Mouse (Mus musculus) cerebellum, adult 2 months (tissue): ENCODE results near the gene Zfp990. TPM values are rescaled to one million over a fixed set of nuclear protein-coding genes. Genes with fewer than 3 reads are reported as not detected.
"Not testable (repeated sequence)": the region's sequence is repeated elsewhere in the genome, so short reads cannot be mapped to it uniquely, and the experiment has no call there.

Experiments
- DNase-seq, 2 experiments: peaks; one replicate each; pipeline ENCODE4 v3.0.0; 2021
- H3K27ac ChIP-seq: fragments of 200-500 bp; 2 replicates; pipeline ENCODE4 v1.5.1; 2012; ENCODE audit warnings: low read length, control low read depth, inconsistent platforms; ENCODE audit not compliant: insufficient read depth
- H3K27me3 ChIP-seq: fragments of 200-500 bp; 2 replicates; pipeline ENCODE4 v1.6.1; 2012; ENCODE audit warnings: inconsistent platforms, mild to moderate bottlenecking, low read length, moderate library complexity; ENCODE audit not compliant: control insufficient read depth, insufficient read depth
- H3K4me1 ChIP-seq: fragments of 200-500 bp; 2 replicates; pipeline ENCODE4 v1.6.1; 2011; ENCODE audit warnings: low read length; ENCODE audit not compliant: control insufficient read depth, insufficient read depth
- H3K4me3 ChIP-seq: fragments of 200-500 bp; replicated peaks from 2 replicates; pipeline ENCODE3; 2011; ENCODE audit warnings: mild to moderate bottlenecking, low read depth, low read length, control low read depth; ENCODE audit not compliant: insufficient read depth
- CTCF ChIP-seq: fragments of 200-500 bp; IDR thresholded peaks from 2 replicates; pipeline ENCODE4 v1.5.1; 2011; ENCODE audit warnings: low read depth, mild to moderate bottlenecking, control low read depth, low read length, moderate library complexity, borderline replicate concordance; ENCODE audit not compliant: insufficient read depth
- POLR2A ChIP-seq: fragments of 200-500 bp; IDR thresholded peaks from 2 replicates; pipeline ENCODE4 v1.6.1; 2011; ENCODE audit warnings: low read length, control low read depth, borderline replicate concordance; ENCODE audit not compliant: insufficient read depth
- WGBS: fragments of 180-500 bp; shearing (Covaris S2); methylation state at CpG from one replicate; pipeline ENCODE4 v1.1.7; 2018; 5-methylcytosine and 5-hydroxymethylcytosine counted together
- polyA plus RNA-seq: library from polyadenylated mRNA; depleted of rRNA; stranded (reverse); fragments of >200 nt; gene quantifications from 2 replicates; pipeline ENCODE4 v1.2.3, GENCODE M21; 2012

The Zfp990 gene
- polyA plus RNA-seq, 1 experiment = not detected

DNA sequence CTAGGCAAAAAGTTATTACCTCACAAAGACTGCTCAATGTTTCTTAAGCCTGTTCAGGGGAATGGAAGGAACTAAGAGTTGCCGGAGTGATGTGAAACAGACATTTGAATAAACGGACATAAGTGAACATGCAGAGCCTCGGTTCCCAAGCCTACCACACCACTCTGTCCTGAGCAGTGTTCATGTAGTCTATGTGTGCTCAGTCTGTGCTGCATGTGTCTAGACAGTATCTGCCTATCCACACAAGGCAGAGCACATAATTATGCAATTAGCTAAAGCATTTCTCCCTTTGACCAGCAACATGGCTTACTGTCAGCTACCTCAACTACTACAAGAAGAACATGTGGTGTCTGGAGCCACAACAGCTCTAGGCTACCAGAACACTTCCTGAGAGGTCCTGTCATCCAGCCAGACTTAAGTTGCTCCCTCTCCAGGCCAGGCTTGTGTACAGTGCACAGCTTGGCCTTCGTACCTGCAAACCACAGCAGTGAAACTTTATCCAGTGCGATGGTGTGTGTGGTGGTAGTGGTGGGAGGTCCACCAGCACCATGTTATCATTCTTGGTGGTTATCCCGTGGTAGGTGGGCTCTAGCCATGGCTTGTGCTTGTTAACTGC, 35.3 kb downstream of the Zfp990 start:
- WGBS = 69% methylated on average over 6 of the region's 6 CpGs
- DNase-seq, H3K4me1 ChIP-seq, H3K4me3 ChIP-seq, H3K27ac ChIP-seq, H3K27me3 ChIP-seq: not testable (repeated sequence)

DNA sequence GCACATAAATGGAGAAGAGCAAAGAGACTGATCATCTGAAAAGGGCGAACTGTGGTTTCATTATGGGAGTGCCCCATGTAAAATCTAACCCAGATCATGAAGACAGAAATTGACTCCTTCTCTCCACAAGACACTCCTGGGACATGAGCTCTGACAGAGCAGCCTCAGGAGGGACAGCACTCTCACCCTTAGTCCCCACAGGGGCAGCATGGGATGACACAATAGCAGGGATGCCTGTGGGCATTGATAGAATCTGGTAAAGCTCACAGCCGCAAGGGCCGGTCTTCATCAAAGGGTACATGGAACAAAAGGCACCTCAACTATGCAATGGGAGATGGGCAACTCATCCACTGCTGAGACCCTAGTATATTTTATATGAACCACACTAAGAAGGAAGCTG, 35.9 kb downstream of the Zfp990 start:
- DNase-seq, H3K4me3 ChIP-seq, H3K4me1 ChIP-seq, H3K27ac ChIP-seq, H3K27me3 ChIP-seq: not testable (repeated sequence)
- WGBS = 90% methylated on average over 3 of the region's 3 CpGs

- TF ChIP-seq CTCF (no peak), POLR2A (no peak)
- Histone ChIP-seq H3K27me3 (no peaks in the 10 kb centered on the region), H3K27ac (no peak overlapping the region), H3K4me1 (no peaks in the 10 kb centered on the region), H3K4me3 (no peak overlapping the region)
- WGBS = 44% methylated on average over 1 of the region's 1 CpGs
- no peak for DNase-seq
Observed at GRCm38 (mm10) chr4:145556680-145557079, 46.1 kb downstream of the Zfp990 start.

GRCm38 (mm10) chr4:145559505-145560099, 49.0 kb downstream of the Zfp990 start:
- Histone ChIP-seq H3K4me1 (no peaks in the 10 kb centered on the region), H3K27me3 (no peaks in the 10 kb centered on the region), H3K4me3 (no peak overlapping the region), H3K27ac (no peak overlapping the region)
- 27% methylated on average over 3 of the region's 3 CpGs for WGBS
- no peak for DNase-seq
- TF ChIP-seq CTCF (no peak), POLR2A (no peak)

DNA sequence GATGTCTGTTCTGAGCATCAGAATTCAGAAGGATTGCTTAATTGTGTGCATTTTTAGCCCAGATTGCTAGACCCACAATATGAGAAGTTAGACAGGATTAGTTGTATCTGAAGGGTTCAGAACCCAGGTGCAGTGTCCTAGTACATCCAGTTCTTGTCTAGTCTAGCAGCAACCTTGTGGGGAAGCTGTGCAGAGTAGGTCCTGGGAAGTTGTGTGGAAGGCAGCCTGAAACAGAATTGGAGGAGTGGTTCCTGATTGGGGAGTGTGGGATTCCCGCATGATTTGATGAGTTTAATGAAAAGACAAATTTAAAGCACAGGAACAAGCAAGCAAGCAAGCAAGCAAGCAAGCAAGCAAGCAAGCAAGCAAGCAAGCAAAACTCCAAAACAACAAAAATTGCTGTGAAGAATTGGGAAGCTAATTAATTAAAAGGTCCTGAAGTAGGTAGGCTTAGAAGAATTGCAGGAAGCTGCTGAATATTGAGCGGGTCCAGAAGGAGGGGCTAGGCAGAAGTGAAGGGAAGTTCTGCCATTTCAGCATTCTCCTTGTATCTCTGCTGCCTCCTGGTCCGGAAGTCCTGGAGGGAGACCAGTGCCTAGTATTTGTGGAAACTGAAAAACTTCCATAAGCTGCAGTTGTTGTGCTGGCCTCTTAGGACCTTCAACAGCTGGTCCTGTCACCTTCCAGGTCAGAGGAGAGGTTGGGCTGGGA, 53.7 kb downstream of the Zfp990 start:
- 66% methylated on average over 3 of the region's 3 CpGs for WGBS
- TF ChIP-seq POLR2A = no peak
- no peak for TF ChIP-seq CTCF
- no peak for DNase-seq
- Histone ChIP-seq H3K4me1 (no peaks in the 10 kb centered on the region), H3K4me3 (no peak overlapping the region), H3K27ac (no peak overlapping the region), H3K27me3 (no peaks in the 10 kb centered on the region)

GRCm38 (mm10) chr4:145570461-145570860, 59.9 kb downstream of the Zfp990 start:
- 77% methylated on average over 10 of the region's 10 CpGs for WGBS
- not testable (repeated sequence) for DNase-seq, H3K27me3 ChIP-seq, H3K4me3 ChIP-seq, H3K4me1 ChIP-seq, H3K27ac ChIP-seq

GRCm38 (mm10) chr4:145576623-145577022, 66.1 kb downstream of the Zfp990 start:
- H3K27ac ChIP-seq, DNase-seq, H3K27me3 ChIP-seq, H3K4me1 ChIP-seq, H3K4me3 ChIP-seq: not testable (repeated sequence)
- 85% methylated on average over 8 of the region's 8 CpGs for WGBS

- H3K27me3 ChIP-seq, H3K4me3 ChIP-seq, DNase-seq, H3K27ac ChIP-seq, H3K4me1 ChIP-seq: not testable (repeated sequence)
- WGBS = 96% methylated on average over 1 of the region's 1 CpGs
Observed at GRCm38 (mm10) chr4:145580333-145580732, 69.8 kb downstream of the Zfp990 start.

DNA sequence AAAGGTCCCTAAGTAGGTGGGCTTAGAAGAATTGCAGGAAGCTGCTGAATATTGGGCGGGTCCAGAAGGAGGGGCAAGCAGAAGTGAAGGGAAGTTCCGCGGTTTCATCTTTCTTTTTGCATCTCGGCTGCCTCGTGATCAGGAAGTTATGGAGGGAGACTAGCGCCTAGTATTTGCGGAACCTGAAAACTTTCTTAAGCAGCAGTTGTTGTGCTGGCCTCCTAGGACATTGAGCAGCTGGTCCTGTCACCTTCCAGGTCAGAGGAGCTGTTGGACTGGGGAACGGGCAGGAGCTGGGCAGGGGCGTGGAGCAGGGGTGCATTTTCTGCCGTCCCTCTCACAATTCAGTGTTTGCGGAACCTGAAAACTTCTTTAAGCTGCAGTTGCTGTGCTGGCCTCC, 74.5 kb downstream of the Zfp990 start, which contains the start of gene Gm13212:
Gene Gm13212 (plus strand): TSS at position 89 of the 400 bp plus-strand sequence.
- WGBS = 29% methylated on average over 11 of the region's 11 CpGs
- H3K4me3 ChIP-seq, H3K27me3 ChIP-seq, H3K4me1 ChIP-seq, DNase-seq, H3K27ac ChIP-seq: not testable (repeated sequence)

DNA sequence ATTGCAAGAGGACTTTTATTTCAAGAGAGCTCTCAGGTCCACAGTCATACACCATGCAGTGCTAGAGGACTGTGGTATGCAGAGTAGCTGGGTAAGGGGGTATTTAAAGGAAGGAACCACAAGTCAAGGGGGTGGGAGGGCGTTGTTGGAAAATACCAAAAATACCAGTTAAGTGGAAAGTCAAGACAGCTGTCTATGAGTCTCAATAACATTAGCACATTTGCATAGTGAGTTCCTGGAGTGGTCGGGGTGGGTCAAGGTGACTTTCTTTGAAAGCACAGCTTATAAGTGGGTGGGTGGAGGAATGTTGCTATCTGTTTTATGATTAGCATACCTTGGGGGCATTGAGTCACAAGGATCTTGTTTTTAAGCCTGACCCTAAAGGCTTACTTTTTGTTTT, 75.5 kb downstream of the Zfp990 start:
- not testable (repeated sequence) for H3K4me1 ChIP-seq, DNase-seq, H3K27me3 ChIP-seq, H3K4me3 ChIP-seq, H3K27ac ChIP-seq
- WGBS = 73% methylated on average over 2 of the region's 2 CpGs
